Mouse (Mus musculus): ENCODE measurements around the gene Clcf1. TPM values are rescaled to one million over a fixed set of nuclear protein-coding genes. Genes with fewer than 3 reads are reported as not detected.

Clcf1 gene
- polyA plus RNA-seq, 1 experiment = 11.5 TPM

DNA sequence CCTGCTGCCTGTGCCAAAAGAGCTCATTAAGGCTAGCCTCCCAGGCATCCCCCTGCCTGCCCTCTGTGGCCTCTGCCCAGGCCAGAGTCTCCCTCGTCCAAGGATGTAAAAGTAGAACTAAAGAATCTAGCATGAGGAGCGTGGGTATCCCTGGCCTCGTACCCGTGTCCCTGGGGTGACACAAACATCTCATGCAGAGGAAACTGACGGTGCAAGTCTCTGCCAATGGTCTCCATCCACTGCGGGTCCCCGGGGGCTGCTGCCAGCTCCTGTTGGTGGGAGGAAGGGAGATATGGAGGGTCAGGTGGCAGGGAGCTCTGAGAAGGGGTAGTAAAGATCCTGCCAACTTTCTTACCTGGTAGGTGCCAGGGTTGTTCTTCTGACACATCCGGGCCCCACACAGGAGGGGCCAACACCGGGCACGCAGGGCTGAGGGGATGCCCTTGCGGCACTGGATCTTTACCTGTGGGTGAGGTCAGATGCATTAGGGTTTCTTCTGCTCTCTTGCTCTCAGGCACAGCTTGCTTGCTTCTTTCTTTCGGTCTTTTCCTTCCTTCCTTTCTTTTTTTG, 24.9 kb upstream of the Clcf1 start:
- no peak overlapping the region for H3K4me2 ChIP-seq (ENCODE audit: low read depth)
- H3K4me3 ChIP-seq = no peak overlapping the region
- TF ChIP-seq USF1 (IDR thresholded peaks at IDR 0.05; ENCODE audit: low read depth) (no peak), MAX (IDR thresholded peaks at IDR 0.05; ENCODE audit: low read depth) (no peak), MYOD1 (IDR thresholded peaks at IDR 0.05; ENCODE audit: control insufficient read depth in 1 of 3, insufficient read length in 2 of 3, low read depth in 2 of 3) (no peak), TCF12 (IDR thresholded peaks at IDR 0.05; ENCODE audit: insufficient read depth, poor library complexity, severe bottlenecking) (no peak), TCF3 (IDR thresholded peaks at IDR 0.05; ENCODE audit: insufficient read length, low read depth) (no peak), POLR2A (IDR thresholded peaks at IDR 0.05; ENCODE audit: insufficient read length, low read depth) (no peak), POLR2AphosphoS2 (IDR thresholded peaks at IDR 0.05; ENCODE audit: insufficient read length, low read depth) (no peak), REST (IDR thresholded peaks at IDR 0.05; ENCODE audit: insufficient read depth, insufficient read length) (no peak), CEBPB (IDR thresholded peaks at IDR 0.05; ENCODE audit: insufficient read depth, poor library complexity, severe bottlenecking) (no peak), MYOG (IDR thresholded peaks at IDR 0.05; ENCODE audit: control insufficient read depth in 1 of 3, insufficient read depth in 1 of 3, insufficient read length in 2 of 3, low read depth in 2 of 3) (no peak)
- no peak overlapping the region for H3ac ChIP-seq (ENCODE audit: control insufficient read depth, insufficient read length)
- no peaks in the 10 kb centered on the region for H3K27me3 ChIP-seq (ENCODE audit: control insufficient read depth, insufficient read depth, insufficient read length)
- H3K36me3 ChIP-seq (ENCODE audit: control insufficient read depth, insufficient read depth) = peaks cover 6% of the 10 kb centered on the region
- peaks cover 18% of the 10 kb centered on the region for H3K79me2 ChIP-seq (ENCODE audit: control insufficient read depth, insufficient read depth)

DNA sequence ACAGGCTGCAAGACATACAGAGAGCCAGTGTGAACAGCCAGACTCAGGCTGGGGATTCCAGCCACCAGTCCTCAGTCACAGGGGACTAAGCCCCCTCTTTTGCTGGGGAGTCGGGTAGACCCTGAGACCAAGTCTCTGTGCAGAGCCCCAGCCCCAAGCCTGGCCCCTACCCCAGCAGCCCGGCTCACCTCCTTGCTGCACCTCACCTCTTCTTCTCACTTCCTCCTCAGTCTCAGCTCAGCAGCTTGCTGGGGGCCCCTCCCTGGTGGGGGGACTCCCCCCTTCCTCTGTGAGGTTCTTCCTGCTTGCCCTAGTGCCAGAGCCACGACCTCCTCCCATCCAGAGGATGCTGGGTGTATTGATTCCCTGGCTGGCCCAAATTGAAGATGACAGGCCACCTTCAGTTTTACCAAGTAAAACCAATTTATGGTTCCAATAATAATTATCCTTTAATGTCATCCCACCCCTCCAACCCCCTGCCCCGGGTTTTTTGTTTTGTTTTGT, 23.2 kb upstream of the Clcf1 start, which contains the start of gene Tbc1d10c:
Tbc1d10c (minus strand) TSS at position 454 of the 504 bp plus-strand sequence.
- H3K4me3 ChIP-seq = peak within 1 kb of the TSS; percentile 94
- H3K36me3 ChIP-seq (ENCODE audit: control insufficient read depth, insufficient read depth) = peaks cover 16% of the 10 kb centered on the region
- H3K79me2 ChIP-seq (ENCODE audit: control insufficient read depth, insufficient read depth) = peaks cover 18% of the 10 kb centered on the region
- peak within 1 kb of the TSS; percentile 75 for H3K4me2 ChIP-seq (ENCODE audit: low read depth)
- TF ChIP-seq SRF (IDR thresholded peaks at IDR 0.05; ENCODE audit: control insufficient read depth, insufficient read length, low read depth) (no peak), MAX (IDR thresholded peaks at IDR 0.05; ENCODE audit: low read depth) (no peak), MYOG (IDR thresholded peaks at IDR 0.05; ENCODE audit: control insufficient read depth in 1 of 3, insufficient read depth in 1 of 3, insufficient read length in 2 of 3, low read depth in 2 of 3) (no peak), CEBPB (IDR thresholded peaks at IDR 0.05; ENCODE audit: insufficient read depth, poor library complexity, severe bottlenecking) (no peak), REST (IDR thresholded peaks at IDR 0.05; ENCODE audit: insufficient read depth, insufficient read length) (no peak), TCF3 (IDR thresholded peaks at IDR 0.05; ENCODE audit: insufficient read length, low read depth) (no peak), POLR2AphosphoS2 (IDR thresholded peaks at IDR 0.05; ENCODE audit: insufficient read length, low read depth) (no peak), MYOD1 (IDR thresholded peaks at IDR 0.05; ENCODE audit: control insufficient read depth in 1 of 3, insufficient read length in 2 of 3, low read depth in 2 of 3) (no peak), TCF12 (IDR thresholded peaks at IDR 0.05; ENCODE audit: insufficient read depth, poor library complexity, severe bottlenecking) (no peak), USF1 (IDR thresholded peaks at IDR 0.05; ENCODE audit: low read depth) (no peak), POLR2A (IDR thresholded peaks at IDR 0.05; ENCODE audit: insufficient read length, low read depth) (no peak)
- peak within 1 kb of the TSS; percentile 73 for H3ac ChIP-seq (ENCODE audit: control insufficient read depth, insufficient read length)
- H3K27me3 ChIP-seq (ENCODE audit: control insufficient read depth, insufficient read depth, insufficient read length) = no peaks in the 10 kb centered on the region

DNA sequence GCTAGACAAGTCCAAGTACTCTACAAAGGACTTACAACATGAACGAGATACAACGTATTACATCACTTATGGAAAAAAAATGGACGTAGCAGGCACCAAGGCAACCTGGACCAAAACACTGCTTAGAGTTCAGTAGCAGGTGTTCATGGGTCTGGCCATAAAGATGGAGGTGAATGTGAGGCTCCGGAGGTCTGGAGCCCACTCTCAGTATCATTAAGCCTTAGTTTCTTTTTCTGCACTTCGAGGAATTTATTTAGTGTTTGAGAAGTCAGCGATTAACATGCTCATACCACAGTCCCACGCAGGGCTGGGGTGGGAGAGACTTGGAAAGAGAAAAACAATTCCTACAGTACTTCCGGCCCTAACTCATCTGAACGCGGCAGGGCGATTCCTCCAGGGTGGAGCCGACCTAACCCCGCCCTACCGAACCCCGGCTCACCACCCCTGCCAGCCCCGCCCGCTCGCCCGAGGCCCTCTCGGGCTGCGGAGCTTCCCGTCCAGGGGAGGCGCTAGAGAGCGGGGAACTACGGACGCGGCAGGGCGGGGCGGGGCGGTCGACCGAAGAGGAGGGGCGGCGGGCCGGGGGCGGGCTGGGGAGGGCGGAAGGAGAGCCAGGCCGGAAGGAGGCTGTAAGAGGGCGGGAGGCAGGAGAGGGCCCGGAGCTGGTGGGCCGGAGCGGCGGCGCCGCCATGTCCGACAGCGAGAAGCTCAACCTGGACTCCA, 22.3 kb upstream of the Clcf1 start, which contains the start of gene Ppp1ca:
Ppp1ca (plus strand) TSS at position 538 of the 723 bp plus-strand sequence.
- Histone ChIP-seq H3K27me3 (ENCODE audit: control insufficient read depth, insufficient read depth, insufficient read length) (no peaks in the 10 kb centered on the region), H3K36me3 (ENCODE audit: control insufficient read depth, insufficient read depth) (peaks cover 18% of the 10 kb centered on the region), H3K4me2 (ENCODE audit: low read depth) (peak within 1 kb of the TSS; percentile 99), H3K4me3 (peak within 1 kb of the TSS; percentile 94), H3K79me2 (ENCODE audit: control insufficient read depth, insufficient read depth) (peaks cover 18% of the 10 kb centered on the region), H3ac (ENCODE audit: control insufficient read depth, insufficient read length) (peak within 1 kb of the TSS; percentile 73)
- TF ChIP-seq MYOD1 (IDR thresholded peaks at IDR 0.05; ENCODE audit: control insufficient read depth in 1 of 3, insufficient read length in 2 of 3, low read depth in 2 of 3) (peak in 1 of 3 experiments; percentile 7), POLR2AphosphoS2 (IDR thresholded peaks at IDR 0.05; ENCODE audit: insufficient read length, low read depth) (peak; percentile 91), POLR2A (IDR thresholded peaks at IDR 0.05; ENCODE audit: insufficient read length, low read depth) (peak; percentile 90), USF1 (IDR thresholded peaks at IDR 0.05; ENCODE audit: low read depth) (no peak), MAX (IDR thresholded peaks at IDR 0.05; ENCODE audit: low read depth) (no peak)

DNA sequence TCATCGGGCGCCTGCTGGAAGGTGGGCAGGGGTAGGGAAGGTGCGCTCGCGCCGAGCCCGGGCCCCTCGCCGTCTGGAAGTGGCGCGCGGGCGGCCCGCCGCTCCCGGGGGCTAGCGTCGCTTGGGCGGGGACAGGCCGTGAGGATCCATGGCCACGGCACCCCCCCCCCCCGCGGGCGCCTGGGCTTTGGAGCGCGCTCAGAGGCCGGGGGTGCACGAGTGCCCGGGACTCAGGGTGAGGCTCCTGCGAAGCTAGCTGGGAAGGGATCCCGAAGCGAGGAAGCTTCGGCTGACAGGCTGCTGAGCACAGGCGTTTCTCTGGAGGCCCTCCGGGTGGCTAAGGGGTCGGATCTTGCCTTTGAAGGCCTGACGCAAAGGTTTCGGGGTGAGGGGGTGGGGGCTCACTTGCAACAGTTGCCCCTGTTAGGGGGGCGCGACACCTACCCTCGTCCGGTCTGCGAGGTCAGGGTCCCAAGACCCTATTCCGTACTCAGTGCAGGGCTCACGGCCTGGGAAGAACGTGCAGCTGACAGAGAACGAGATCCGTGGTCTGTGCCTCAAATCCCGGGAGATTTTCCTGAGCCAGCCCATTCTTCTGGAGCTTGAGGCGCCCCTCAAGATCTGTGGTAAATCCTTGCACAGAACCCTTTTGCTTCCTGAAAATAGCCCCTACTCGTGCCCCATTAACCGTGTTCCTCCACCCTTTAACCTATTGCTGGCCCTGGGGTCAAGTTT, 21.6 kb upstream of the Clcf1 start:
- no peak for TF ChIP-seq TCF12 (IDR thresholded peaks at IDR 0.05; ENCODE audit: insufficient read depth, poor library complexity, severe bottlenecking)
- peak overlapping the region; percentile 94 for H3K4me3 ChIP-seq

DNA sequence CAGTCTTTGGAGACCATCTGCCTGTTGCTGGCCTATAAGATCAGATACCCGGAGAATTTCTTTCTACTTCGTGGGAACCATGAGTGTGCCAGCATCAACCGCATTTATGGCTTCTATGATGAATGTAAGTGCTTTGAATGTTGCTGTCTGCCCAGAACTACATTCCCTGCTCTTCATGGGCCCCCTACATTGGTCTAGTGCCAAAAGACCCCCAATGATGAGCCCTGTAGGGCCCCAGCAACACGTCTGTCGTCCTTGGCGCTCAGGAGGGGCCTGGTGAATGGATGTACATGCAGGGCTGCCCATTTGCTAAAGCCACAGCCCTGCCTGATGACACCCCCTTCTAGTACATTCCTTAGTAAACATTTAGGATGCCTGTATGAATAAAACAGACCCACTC, 20.9 kb upstream of the Clcf1 start:
- Histone ChIP-seq H3K79me2 (ENCODE audit: control insufficient read depth, insufficient read depth) (peaks cover 18% of the 10 kb centered on the region), H3K4me2 (ENCODE audit: low read depth) (peak overlapping the region; percentile 99), H3ac (ENCODE audit: control insufficient read depth, insufficient read length) (peak overlapping the region; percentile 73), H3K36me3 (ENCODE audit: control insufficient read depth, insufficient read depth) (peaks cover 23% of the 10 kb centered on the region), H3K4me3 (peak overlapping the region; percentile 94), H3K27me3 (ENCODE audit: control insufficient read depth, insufficient read depth, insufficient read length) (no peaks in the 10 kb centered on the region)
- TF ChIP-seq TCF3 (IDR thresholded peaks at IDR 0.05; ENCODE audit: insufficient read length, low read depth) (no peak), MYOD1 (IDR thresholded peaks at IDR 0.05; ENCODE audit: control insufficient read depth in 1 of 3, insufficient read length in 2 of 3, low read depth in 2 of 3) (no peak), POLR2AphosphoS2 (IDR thresholded peaks at IDR 0.05; ENCODE audit: insufficient read length, low read depth) (no peak), CEBPB (IDR thresholded peaks at IDR 0.05; ENCODE audit: insufficient read depth, poor library complexity, severe bottlenecking) (no peak), MYOG (IDR thresholded peaks at IDR 0.05; ENCODE audit: control insufficient read depth in 1 of 3, insufficient read depth in 1 of 3, insufficient read length in 2 of 3, low read depth in 2 of 3) (no peak), USF1 (IDR thresholded peaks at IDR 0.05; ENCODE audit: low read depth) (no peak), REST (IDR thresholded peaks at IDR 0.05; ENCODE audit: insufficient read depth, insufficient read length) (no peak), TCF12 (IDR thresholded peaks at IDR 0.05; ENCODE audit: insufficient read depth, poor library complexity, severe bottlenecking) (no peak), E2F4 (IDR thresholded peaks at IDR 0.05; ENCODE audit: insufficient read depth) (no peak), SRF (IDR thresholded peaks at IDR 0.05; ENCODE audit: control insufficient read depth, insufficient read length, low read depth) (no peak), POLR2A (IDR thresholded peaks at IDR 0.05; ENCODE audit: insufficient read length, low read depth) (no peak), MAX (IDR thresholded peaks at IDR 0.05; ENCODE audit: low read depth) (no peak)

More for the DNA sequence above, 21.6 kb upstream of the Clcf1 start:
- peaks cover 18% of the 10 kb centered on the region for H3K79me2 ChIP-seq (ENCODE audit: control insufficient read depth, insufficient read depth)
- peak overlapping the region; percentile 73 for H3ac ChIP-seq (ENCODE audit: control insufficient read depth, insufficient read length)
- no peaks in the 10 kb centered on the region for H3K27me3 ChIP-seq (ENCODE audit: control insufficient read depth, insufficient read depth, insufficient read length)
- peaks cover 21% of the 10 kb centered on the region for H3K36me3 ChIP-seq (ENCODE audit: control insufficient read depth, insufficient read depth)
- peak overlapping the region; percentile 99 for H3K4me2 ChIP-seq (ENCODE audit: low read depth)

Data from myocyte (in vitro differentiated cells).